In genomic region chr3:84852877-84853276, GRCm38 (mm10) we compare ENCODE assay signal across 12 mouse cellular contexts. TPM values are rescaled to one million over a fixed set of nuclear protein-coding genes. Genes with fewer than 3 reads are reported as not detected.
DNase-seq lines count a peak whose midpoint lies in the region; ATAC-seq and TF ChIP-seq lines count a peak whose summit lies in the region.
"Had no signal": no experiment of that assay in that cellular context is flagged by ENCODE, and none has a peak within 500 bp of the region (broad histone marks: within the 10 kb centered on the region; RNA-seq: fewer than 3 reads in every experiment).

No protein-coding gene starts in this region.

- H3K36me3 ChIP-seq in heart, embryonic 12.5 days: no peaks in the 10 kb centered on the region
- H3K36me3 ChIP-seq in small intestine, adult 2 months (ENCODE audit: control insufficient read depth, insufficient read depth, low read length): no peaks in the 10 kb centered on the region
- no peaks in the 10 kb centered on the region for H3K36me3 ChIP-seq in hindbrain, embryonic 10.5 days
- H3K36me3 ChIP-seq in forebrain, embryonic 11.5 days (ENCODE audit: control insufficient read depth, insufficient read depth, low read length): no peaks in the 10 kb centered on the region
- H3K36me3 ChIP-seq: limb, embryonic 10.5 days; neural tube, embryonic 12.5 days had no signal

- 0 out of 2 replicates have a peak, but pooled peaks have one; percentile 39 for ATAC-seq in heart, embryonic 12.5 days (ENCODE audit: insufficient number of reproducible peaks, low FRiP score)
- ATAC-seq in forebrain, embryonic 11.5 days (replicated peaks; ENCODE audit: low FRiP score): no peak

- 54% methylated on average over 7 of the region's 7 CpGs for WGBS in heart, embryonic 12.5 days
- 39% methylated on average over 7 of the region's 7 CpGs for WGBS in small intestine, adult 2 months
- WGBS in hindbrain, embryonic 10.5 days: 91% methylated on average over 7 of the region's 7 CpGs
- WGBS in forebrain, embryonic 11.5 days: 91% methylated on average over 7 of the region's 7 CpGs

- no peak overlapping the region for H3K4me3 ChIP-seq in layer of hippocampus, adult 2 months
- no peak overlapping the region for H3K4me3 ChIP-seq in heart, embryonic 12.5 days
- no peak overlapping the region for H3K4me3 ChIP-seq in small intestine, adult 2 months (ENCODE audit: low read depth, low read length)
- H3K4me3 ChIP-seq in hindbrain, embryonic 10.5 days: no peak overlapping the region
- H3K4me3 ChIP-seq in forebrain, embryonic 11.5 days (ENCODE audit: low read depth, low read length): no peak overlapping the region
- H3K4me3 ChIP-seq: limb, embryonic 10.5 days; neural tube, embryonic 12.5 days had no signal

- H3K27me3 ChIP-seq in heart, embryonic 12.5 days (replicated peaks): no peaks in the 10 kb centered on the region
- H3K27me3 ChIP-seq in small intestine, adult 2 months (ENCODE audit: control insufficient read depth, insufficient read depth, low read length): no peaks in the 10 kb centered on the region
- no peaks in the 10 kb centered on the region for H3K27me3 ChIP-seq in hindbrain, embryonic 10.5 days (ENCODE audit: insufficient read depth, poor library complexity, severe bottlenecking)
- no peaks in the 10 kb centered on the region for H3K27me3 ChIP-seq in forebrain, embryonic 11.5 days (ENCODE audit: control insufficient read depth, insufficient read depth, low read length)
- H3K27me3 ChIP-seq: CH12.LX; neural tube, embryonic 12.5 days had no signal

- no peak for TF ChIP-seq POLR2A in small intestine, adult 2 months (IDR thresholded peaks at IDR 0.05; ENCODE audit: low read depth, low read length)

- peaks cover 20% of the 10 kb centered on the region for H3K4me1 ChIP-seq in heart, embryonic 12.5 days (replicated peaks)
- H3K4me1 ChIP-seq in small intestine, adult 2 months (ENCODE audit: control insufficient read depth, insufficient read depth, insufficient read length, low read length): peaks cover 8% of the 10 kb centered on the region
- no peaks in the 10 kb centered on the region for H3K4me1 ChIP-seq in hindbrain, embryonic 10.5 days (replicated peaks)
- no peaks in the 10 kb centered on the region for H3K4me1 ChIP-seq in forebrain, embryonic 11.5 days (replicated peaks; ENCODE audit: control insufficient read depth, insufficient read depth, low read length)
- H3K4me1 ChIP-seq: limb, embryonic 10.5 days; neural tube, embryonic 12.5 days had no signal

- H3K9ac ChIP-seq in heart, embryonic 12.5 days: no peak overlapping the region
- H3K9ac ChIP-seq in forebrain, embryonic 11.5 days (ENCODE audit: low read length): no peak overlapping the region
- H3K9ac ChIP-seq: neural tube, embryonic 12.5 days had no signal

- no peak for DNase-seq in layer of hippocampus, adult 2 months (ENCODE audit: low spot score in 2 of 2)
- DNase-seq in layer of hippocampus, adult 9-11 months: no peak
- DNase-seq in kidney, postnatal 14 days: peak; percentile 67
- DNase-seq in hindbrain, embryonic 10.5 days (ENCODE audit: low spot score): no peak
- DNase-seq in MN1 (ENCODE audit: low spot score): no peak
- DNase-seq in forebrain, embryonic 11.5 days (ENCODE audit: low spot score): no peak
- DNase-seq: cerebellum, adult 2 months had no signal

- no peaks in the 10 kb centered on the region for H3K9me3 ChIP-seq in heart, embryonic 12.5 days (replicated peaks)
- no peaks in the 10 kb centered on the region for H3K9me3 ChIP-seq in hindbrain, embryonic 10.5 days
- H3K9me3 ChIP-seq in forebrain, embryonic 11.5 days (ENCODE audit: control insufficient read depth, low read length): no peaks in the 10 kb centered on the region
- H3K9me3 ChIP-seq: limb, embryonic 10.5 days; neural tube, embryonic 12.5 days had no signal

- H3K4me2 ChIP-seq in heart, embryonic 12.5 days: no peak overlapping the region
- H3K4me2 ChIP-seq in forebrain, embryonic 11.5 days (ENCODE audit: low read depth, low read length, severe bottlenecking): no peak overlapping the region
- H3K4me2 ChIP-seq: neural tube, embryonic 12.5 days had no signal

- no peak for TF ChIP-seq CTCF in layer of hippocampus, adult 2 months (conservative IDR thresholded peaks at IDR 0.05)
- TF ChIP-seq CTCF in small intestine, adult 2 months (IDR thresholded peaks at IDR 0.05; ENCODE audit: extremely low read depth, insufficient read length, insufficient replicate concordance, low read depth, low read length): no peak

- peak overlapping the region; percentile 51 for H3K27ac ChIP-seq in layer of hippocampus, adult 2 months
- H3K27ac ChIP-seq in heart, embryonic 12.5 days (ENCODE audit: poor library complexity, severe bottlenecking): peak overlapping the region; percentile 13; the same call in 1 of the 2 replicates
- H3K27ac ChIP-seq in small intestine, adult 2 months (ENCODE audit: insufficient read depth, low read depth, low read length): 0 out of 2 replicates have a peak overlapping the region, but pooled peaks have one; percentile 15
- H3K27ac ChIP-seq in hindbrain, embryonic 10.5 days: no peak overlapping the region
- no peak overlapping the region for H3K27ac ChIP-seq in forebrain, embryonic 11.5 days (ENCODE audit: low read depth, low read length)
- H3K27ac ChIP-seq: limb, embryonic 10.5 days; neural tube, embryonic 12.5 days had no signal

RNA-seq across cellular contexts. Expression of gene Fbxw7, which starts 37.8 kb away (rescaled TPM):
- total RNA-seq in layer of hippocampus, adult 2 months (2021): 100 to 1,000 TPM; 156 to 160 TPM
- 6.9 and 8.0 TPM in 2 replicates for polyA plus RNA-seq in heart, embryonic 12.5 days (2016; fragmentation: Nextera tagmentation; extraction: Ambion mirVana)
- 0.61 and 1.3 TPM in 2 replicates for polyA plus RNA-seq in small intestine, adult 2 months (2012; rRNA removed)
- polyA plus RNA-seq in hindbrain, embryonic 10.5 days (2016; fragmentation: Nextera tagmentation; extraction: Ambion mirVana): 10.0 and 13.4 TPM in 2 replicates
- polyA plus RNA-seq in forebrain, embryonic 11.5 days (2014; fragmentation: Nextera tagmentation; extraction: Ambion mirVana): 19.5 and 20.5 TPM in 2 replicates

Comparison
In these comparisons a context has a peak if more than half of its experiments do, and no peak if none do; other contexts are left out.
1. H3K27ac ChIP-seq: peak in layer of hippocampus, adult 2 months (single experiment), heart, embryonic 12.5 days (single experiment) and small intestine, adult 2 months (single experiment); none in hindbrain, embryonic 10.5 days (single experiment) and forebrain, embryonic 11.5 days (single experiment).